Comparison of ENCODE assay signal across 18 mouse cellular contexts in the genomic region with DNA sequence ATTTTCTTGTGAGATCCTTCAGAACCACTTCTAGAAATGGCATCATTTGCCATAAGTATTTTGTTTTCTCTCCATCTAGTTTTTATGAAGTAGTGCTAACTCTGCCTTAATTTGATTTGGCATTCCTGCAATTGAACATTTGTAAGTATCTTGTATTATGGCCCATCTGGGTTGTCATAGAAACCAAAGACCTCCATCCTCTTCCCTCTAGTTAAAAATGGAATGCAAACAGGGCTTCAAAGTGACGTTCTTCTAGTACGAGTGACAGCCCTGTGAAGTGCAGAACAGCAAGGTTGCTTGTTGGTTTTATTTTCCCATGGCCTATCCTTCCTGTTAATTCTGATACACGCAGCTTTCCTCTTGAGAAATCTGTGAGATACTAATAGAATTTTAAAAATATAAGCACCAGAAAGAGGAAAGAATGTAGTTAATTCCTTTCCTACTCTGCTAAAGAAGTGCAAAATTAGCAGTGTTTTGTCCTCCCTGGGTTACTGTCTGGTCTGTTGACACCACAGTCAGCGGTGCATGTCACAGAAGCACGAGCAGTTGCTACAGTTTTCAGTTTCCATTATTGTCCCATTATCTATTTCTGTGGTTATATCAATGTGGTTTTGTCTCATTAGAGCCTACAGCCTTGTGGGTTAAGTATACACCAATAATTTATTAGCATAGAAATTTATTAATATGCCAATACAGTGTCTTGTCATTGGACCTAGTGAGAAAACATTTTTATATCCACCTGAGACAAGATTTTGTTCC.
A peak's percentile ranks its signal among the peaks of the same experiment; 100 is the strongest.
DNase-seq lines count a peak whose midpoint lies in the region; ATAC-seq and TF ChIP-seq lines count a peak whose summit lies in the region.
"Had no signal": no experiment of that assay in that cellular context is flagged by ENCODE, and none has a peak within 500 bp of the region (broad histone marks: within the 10 kb centered on the region; RNA-seq: fewer than 3 reads in every experiment).

No protein-coding gene starts in this region.

- TF ChIP-seq CTCF in left cerebral cortex, adult 2 months (IDR thresholded peaks at IDR 0.05): no peak
- no peak for TF ChIP-seq CTCF in forebrain, postnatal 0 days (IDR thresholded peaks at IDR 0.05; ENCODE audit: low read depth)

- ATAC-seq in forebrain, postnatal 0 days: peak; percentile 91
- ATAC-seq: lung, postnatal 0 days; Patski had no signal

- no peak for DNase-seq in left cerebral cortex, adult 2 months (ENCODE audit: extremely low spot score in 1 of 2, low spot score in 2 of 2)
- DNase-seq in left cerebral cortex, postnatal 36 days (ENCODE audit: low spot score in 2 of 2): no peak
- peak; percentile 74 for DNase-seq in A20 (ENCODE audit: low read depth, low spot score)
- DNase-seq in B cell, adult 2 months: peak; percentile 46 to 57
- DNase-seq in forebrain, postnatal 0 days: peak; percentile 74
- no peak for DNase-seq in kidney, adult 18-20 months
- no peak for DNase-seq in adrenal gland, postnatal 4 days (ENCODE audit: low spot score in 2 of 2)
- DNase-seq: cerebellum, adult 8-10 months; gastrocnemius, postnatal 14 days; heart, postnatal 10 days; kidney, adult 9 months; liver, embryonic 13.5 days; thymus, postnatal 36 days had no signal

- no peaks in the 10 kb centered on the region for H3K9me3 ChIP-seq in forebrain, postnatal 0 days (ENCODE audit: low read length)
- H3K9me3 ChIP-seq: embryonic facial prominence, embryonic 15.5 days; limb, embryonic 10.5 days; liver, embryonic 13.5 days; midbrain, embryonic 12.5 days had no signal

- H3K27ac ChIP-seq in left cerebral cortex, adult 2 months: peak overlapping the region; percentile 4; the same call in 1 of the 2 replicates
- peak overlapping the region; percentile 75 for H3K27ac ChIP-seq in forebrain, postnatal 0 days (ENCODE audit: low read depth, low read length)
- H3K27ac ChIP-seq: embryonic facial prominence, embryonic 15.5 days; limb, embryonic 10.5 days; liver, embryonic 13.5 days; midbrain, embryonic 12.5 days had no signal

- peaks cover 20% of the 10 kb centered on the region for H3K4me1 ChIP-seq in forebrain, postnatal 0 days (ENCODE audit: insufficient read depth)
- H3K4me1 ChIP-seq: limb, embryonic 10.5 days; liver, embryonic 13.5 days had no signal

- no peaks in the 10 kb centered on the region for H3K27me3 ChIP-seq in forebrain, postnatal 0 days (ENCODE audit: insufficient read depth, low read length)
- H3K27me3 ChIP-seq: embryonic facial prominence, embryonic 15.5 days; liver, embryonic 13.5 days; midbrain, embryonic 12.5 days; Patski had no signal

- no peak overlapping the region for H3K9ac ChIP-seq in forebrain, postnatal 0 days
- H3K9ac ChIP-seq: embryonic facial prominence, embryonic 15.5 days; liver, embryonic 13.5 days; midbrain, embryonic 12.5 days had no signal

- H3K4me2 ChIP-seq in forebrain, postnatal 0 days (ENCODE audit: low read depth): 0 out of 2 replicates have a peak overlapping the region, but pooled peaks have one; percentile 4
- H3K4me2 ChIP-seq: embryonic facial prominence, embryonic 15.5 days; liver, embryonic 13.5 days; midbrain, embryonic 12.5 days had no signal

- H3K4me3 ChIP-seq in left cerebral cortex, adult 2 months: no peak overlapping the region
- no peak overlapping the region for H3K4me3 ChIP-seq in forebrain, postnatal 0 days (ENCODE audit: low read depth, low read length)
- H3K4me3 ChIP-seq: embryonic facial prominence, embryonic 15.5 days; limb, embryonic 10.5 days; liver, embryonic 13.5 days; midbrain, embryonic 12.5 days had no signal

- 18% methylated on average over 5 of the region's 5 CpGs for WGBS in forebrain, postnatal 0 days

- H3K36me3 ChIP-seq in forebrain, postnatal 0 days (ENCODE audit: insufficient read depth): no peaks in the 10 kb centered on the region
- H3K36me3 ChIP-seq: embryonic facial prominence, embryonic 15.5 days; limb, embryonic 10.5 days; liver, embryonic 13.5 days; midbrain, embryonic 12.5 days had no signal

- intact Hi-C loops in left cerebral cortex, adult 2 months (cut with DNase I): no loop called here
- intact Hi-C loops in left cerebral cortex, postnatal 36 days (cut with DNase I): no loop called here

Comparison
In these comparisons a context has a peak if more than half of its experiments do, and no peak if none do; other contexts are left out.
1. DNase-seq: peak in A20 (single experiment), B cell, adult 2 months (2 of 2) and forebrain, postnatal 0 days (single experiment); none in left cerebral cortex, adult 2 months (0 of 2), left cerebral cortex, postnatal 36 days (0 of 2), kidney, adult 18-20 months (single experiment) and adrenal gland, postnatal 4 days (0 of 2).